Mouse (Mus musculus) gastrocnemius, postnatal 10 days (tissue): ENCODE measurements around the gene Sipa1l3. TPM values are rescaled to one million over a fixed set of nuclear protein-coding genes. Genes with fewer than 3 reads are reported as not detected.

Source experiments
- DNase-seq: peaks from one replicate; pipeline ENCODE4 v3.0.0; 2021; ENCODE audit warnings: mixed read lengths
- total RNA-seq, 2 experiments: library from RNA; stranded (reverse); gene quantifications; 2 replicates each; pipeline ENCODE4 v1.2.3; 2021

Sipa1l3 gene
- total RNA-seq, 2 experiments from 2014 or later: 14.2 to 21.4 TPM

GRCm38 (mm10) chr7:29303738-29304462 is 214.5 kb downstream of the Sipa1l3 start, which contains the start of gene Dpf1:
Gene Dpf1, plus strand, starts transcription at chr7:29303951.
- DNase-seq: peak; percentile 78

GRCm38 (mm10) chr7:29302641-29303040 is 215.8 kb downstream of the Sipa1l3 start:
- DNase-seq: no peak

GRCm38 (mm10) chr7:29301127-29301566 is 217.3 kb downstream of the Sipa1l3 start:
- DNase-seq: peak; percentile 83

- DNase-seq: no peak
These were observed 221.4 kb downstream of the Sipa1l3 start for GRCm38 (mm10) chr7:29296998-29297397.

- no peak for DNase-seq
These were observed 222.4 kb downstream of the Sipa1l3 start for GRCm38 (mm10) chr7:29295861-29296647.

- no peak for DNase-seq
These were observed 224.2 kb downstream of the Sipa1l3 start for GRCm38 (mm10) chr7:29294111-29294761.

- peak; percentile 57 for DNase-seq
These were observed 225.0 kb downstream of the Sipa1l3 start for GRCm38 (mm10) chr7:29293131-29294065.

GRCm38 (mm10) chr7:29292458-29293098 is 225.9 kb downstream of the Sipa1l3 start:
- no peak for DNase-seq

GRCm38 (mm10) chr7:29291616-29292457 is 226.6 kb downstream of the Sipa1l3 start:
- DNase-seq: no peak

- no peak for DNase-seq
These were observed 227.6 kb downstream of the Sipa1l3 start for GRCm38 (mm10) chr7:29290691-29291485.

GRCm38 (mm10) chr7:29289856-29290255 is 228.6 kb downstream of the Sipa1l3 start:
- DNase-seq: no peak

- DNase-seq: peak; percentile 88
These were observed 229.4 kb downstream of the Sipa1l3 start, which contains the start of gene Ppp1r14a for GRCm38 (mm10) chr7:29288942-29289638. Gene Ppp1r14a, plus strand, starts transcription at chr7:29289308.

GRCm38 (mm10) chr7:29288079-29288478 is 230.4 kb downstream of the Sipa1l3 start:
- no peak for DNase-seq

- DNase-seq: no peak
These were observed 231.0 kb downstream of the Sipa1l3 start for GRCm38 (mm10) chr7:29287481-29287880.

GRCm38 (mm10) chr7:29284523-29284922 is 233.9 kb downstream of the Sipa1l3 start:
- no peak for DNase-seq

- DNase-seq: no peak
These were observed 234.6 kb downstream of the Sipa1l3 start for GRCm38 (mm10) chr7:29283876-29284275.

GRCm38 (mm10) chr7:29282074-29282554 is 236.3 kb downstream of the Sipa1l3 start:
- DNase-seq: no peak
